In genomic region chr12:36933118-36933610, GRCm38 (mm10) we compare ENCODE assay signal across 9 mouse cellular contexts.
DNase-seq lines count a peak whose midpoint lies in the region; ATAC-seq and TF ChIP-seq lines count a peak whose summit lies in the region.
"Had no signal": no experiment of that assay in that cellular context is flagged by ENCODE, and none has a peak within 500 bp of the region (broad histone marks: within the 10 kb centered on the region; RNA-seq: fewer than 3 reads in every experiment).

No protein-coding gene starts in this region.

- H3K4me3 ChIP-seq in forebrain, embryonic 16.5 days (replicated peaks; ENCODE audit: low read length) = no peak overlapping the region
- H3K4me3 ChIP-seq in hindbrain, postnatal 0 days (ENCODE audit: low read length) = no peak overlapping the region

- DNase-seq in frontal cortex, adult 2 months (ENCODE audit: extremely low spot score in 1 of 2, low spot score in 1 of 2) = no peak
- DNase-seq in Muller cell, postnatal 12 days (ENCODE audit: inconsistent ontology term) = peak; percentile 40
- DNase-seq in hindbrain, postnatal 0 days (ENCODE audit: low spot score) = peak; percentile 10
- peak; percentile 14 to 43 for DNase-seq in thymus, adult 18-20 months
- DNase-seq in ovary, postnatal 36 days (ENCODE audit: low spot score) = no peak
- DNase-seq in right cerebral cortex, adult 18-20 months = no peak

- TF ChIP-seq CTCF in hindbrain, postnatal 0 days (IDR thresholded peaks at IDR 0.05; ENCODE audit: low read depth) = no peak

- no peaks in the 10 kb centered on the region for H3K36me3 ChIP-seq in forebrain, embryonic 16.5 days (ENCODE audit: control insufficient read depth, insufficient read depth)
- no peaks in the 10 kb centered on the region for H3K36me3 ChIP-seq in hindbrain, postnatal 0 days (ENCODE audit: insufficient read depth, low read length)

- no peak overlapping the region for H3K27ac ChIP-seq in forebrain, embryonic 16.5 days (ENCODE audit: low read length)
- no peak overlapping the region for H3K27ac ChIP-seq in hindbrain, postnatal 0 days
- H3K27ac ChIP-seq: macrophage had no signal

- no peaks in the 10 kb centered on the region for H3K9me3 ChIP-seq in forebrain, embryonic 16.5 days (ENCODE audit: control insufficient read depth, low read length)
- H3K9me3 ChIP-seq in hindbrain, postnatal 0 days (ENCODE audit: low read length) = no peaks in the 10 kb centered on the region

- H3K4me1 ChIP-seq in forebrain, embryonic 16.5 days (replicated peaks; ENCODE audit: control insufficient read depth, insufficient read depth, low read length) = peaks cover 2% of the 10 kb centered on the region; the same call in 1 of the 2 replicates
- no peaks in the 10 kb centered on the region for H3K4me1 ChIP-seq in hindbrain, postnatal 0 days (ENCODE audit: insufficient read depth, low read length)

- H3K9ac ChIP-seq in forebrain, embryonic 16.5 days (replicated peaks; ENCODE audit: low read depth, low read length) = no peak overlapping the region
- H3K9ac ChIP-seq in hindbrain, postnatal 0 days (replicated peaks; ENCODE audit: low read length) = no peak overlapping the region

- 11% methylated on average over 6 of the region's 6 CpGs for WGBS in forebrain, embryonic 16.5 days
- WGBS in hindbrain, postnatal 0 days = 9% methylated on average over 6 of the region's 6 CpGs

- no peak overlapping the region for H3K4me2 ChIP-seq in forebrain, embryonic 16.5 days (ENCODE audit: low read length)
- 0 out of 2 replicates have a peak overlapping the region, but pooled peaks have one; percentile 13 for H3K4me2 ChIP-seq in hindbrain, postnatal 0 days (ENCODE audit: low read depth, low read length)

- ATAC-seq in frontal cortex, adult (ENCODE audit: low TSS enrichment) = 0 out of 2 replicates have a peak, but pooled peaks have one; percentile 31
- peak; percentile 38; the same call in 1 of the 2 replicates for ATAC-seq in forebrain, embryonic 16.5 days
- ATAC-seq in hindbrain, postnatal 0 days = no peak

- H3K27me3 ChIP-seq in forebrain, embryonic 16.5 days (replicated peaks; ENCODE audit: control insufficient read depth, insufficient read depth, low read length) = no peaks in the 10 kb centered on the region
- no peaks in the 10 kb centered on the region for H3K27me3 ChIP-seq in hindbrain, postnatal 0 days (ENCODE audit: insufficient read depth, low read length)

Comparison
In these comparisons a context has a peak if more than half of its experiments do, and no peak if none do; other contexts are left out.
1. DNase-seq: peak in Muller cell, postnatal 12 days (single experiment), hindbrain, postnatal 0 days (single experiment) and thymus, adult 18-20 months (2 of 2); none in frontal cortex, adult 2 months (0 of 2), ovary, postnatal 36 days (single experiment) and right cerebral cortex, adult 18-20 months (single experiment).